Mouse (Mus musculus): ENCODE results near the gene Hps1.

Hps1 gene

DNA sequence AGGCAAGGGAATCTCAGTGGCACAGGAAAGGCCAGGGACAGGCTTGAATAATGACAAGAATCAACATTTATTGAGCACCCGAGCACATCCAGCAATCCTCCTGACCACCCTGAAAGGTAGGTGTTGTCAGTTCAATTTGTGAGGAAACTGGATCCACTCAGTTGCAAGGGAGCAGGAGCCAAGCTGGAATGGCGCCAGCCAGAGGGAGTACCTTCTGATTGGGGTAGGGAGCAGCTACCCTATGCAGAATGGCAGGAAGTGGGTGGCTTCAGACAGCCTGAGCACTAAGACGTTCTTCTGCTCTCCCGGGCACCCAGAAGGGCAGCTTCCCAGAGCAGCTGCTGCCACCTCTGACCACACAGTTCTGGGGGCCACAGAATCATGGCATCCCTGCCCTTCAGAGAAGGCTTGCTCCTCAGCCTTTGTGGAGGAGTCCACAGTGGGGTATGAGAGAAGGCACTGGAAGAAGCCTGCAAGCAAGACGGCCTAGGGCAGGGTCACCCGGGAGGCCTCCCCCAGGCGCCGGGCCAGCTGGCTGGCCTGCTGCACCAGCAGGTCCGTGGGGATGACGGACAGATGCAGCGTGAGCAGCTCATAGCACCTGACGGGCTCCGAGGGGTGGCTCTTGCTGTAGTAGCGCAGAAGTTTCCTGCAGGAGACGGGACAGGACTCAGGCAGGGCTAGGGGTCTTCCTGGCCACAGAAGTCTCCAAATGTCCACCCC, 24.5 kb downstream of the Hps1 start:
- no peak for DNase-seq (ENCODE audit: low spot score in 2 of 2)

DNA sequence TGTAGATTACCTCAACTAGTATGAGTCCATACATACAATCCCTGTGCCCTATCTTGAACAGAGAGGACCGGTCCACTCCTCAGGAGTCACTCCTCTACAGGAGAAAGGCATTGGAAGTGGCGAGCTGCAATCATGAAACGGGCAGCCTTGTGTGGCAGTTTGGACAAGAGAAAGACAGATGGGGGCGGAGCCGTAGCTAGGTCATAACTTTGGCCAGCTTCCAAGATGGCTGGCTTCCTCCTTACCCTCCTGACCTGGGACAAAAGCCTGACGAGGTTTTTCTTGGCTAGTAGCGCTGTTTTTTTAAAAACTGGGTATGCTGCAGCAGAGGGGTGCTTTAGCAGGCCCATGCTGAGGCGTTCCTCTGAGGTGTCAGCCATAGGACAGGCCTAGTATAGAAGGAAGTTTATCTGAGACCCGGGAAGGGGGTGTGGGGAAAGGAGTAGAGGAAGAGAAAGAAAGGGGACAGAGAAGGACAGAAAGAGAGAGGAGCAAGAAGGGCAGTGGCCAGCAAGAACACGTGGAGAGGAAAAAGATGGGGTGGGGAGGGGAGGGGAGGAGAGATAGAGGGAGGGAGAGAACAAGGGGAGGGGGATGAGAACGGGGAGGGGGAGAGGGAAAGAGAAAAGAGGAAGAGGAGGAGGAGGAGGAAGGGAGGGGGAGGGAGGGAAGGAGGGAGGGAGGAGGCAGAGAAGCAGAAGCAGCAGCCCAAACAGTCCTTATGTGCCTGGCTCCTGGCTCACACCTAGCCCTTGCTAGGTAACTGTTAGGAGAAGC, 26.4 kb downstream of the Hps1 start:
- DNase-seq (ENCODE audit: low spot score in 2 of 2): peak in 1 of 2 experiments; percentile 49

DNA sequence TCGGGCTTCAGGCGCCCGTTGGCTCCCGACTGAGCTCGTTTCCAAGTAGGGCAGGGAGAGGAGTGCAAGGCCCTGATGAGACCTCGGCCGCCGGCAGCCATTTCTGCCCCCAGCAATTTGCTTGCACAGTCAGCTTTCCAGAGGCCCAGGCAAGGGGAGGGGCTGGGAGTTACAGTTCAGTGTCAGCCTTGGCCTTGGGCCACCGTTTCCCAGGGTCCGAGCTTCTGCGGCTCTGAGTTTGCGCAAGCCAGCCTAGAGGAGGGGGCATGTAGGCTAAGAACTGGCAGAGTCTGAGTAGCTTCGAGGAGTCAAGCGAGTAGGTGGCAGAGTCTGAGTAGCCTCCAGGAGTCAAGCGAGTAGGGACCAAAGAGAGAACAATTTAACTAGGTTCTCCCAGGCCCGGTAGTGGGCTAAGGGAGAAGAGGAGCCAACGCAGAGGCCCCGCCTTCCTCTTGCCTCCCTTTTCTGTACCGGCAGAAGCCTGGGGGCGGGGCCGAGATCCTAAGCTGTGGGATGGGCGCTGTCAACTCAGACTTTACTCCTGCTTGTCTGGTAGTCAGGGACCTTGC, 27.3 kb downstream of the Hps1 start, which contains the start of gene Pyroxd2:
Gene Pyroxd2 (minus strand): TSS at position 413 of the 569 bp plus-strand sequence.
- peak; percentile 9 to 56 for DNase-seq (ENCODE audit: low spot score in 2 of 2)

DNA sequence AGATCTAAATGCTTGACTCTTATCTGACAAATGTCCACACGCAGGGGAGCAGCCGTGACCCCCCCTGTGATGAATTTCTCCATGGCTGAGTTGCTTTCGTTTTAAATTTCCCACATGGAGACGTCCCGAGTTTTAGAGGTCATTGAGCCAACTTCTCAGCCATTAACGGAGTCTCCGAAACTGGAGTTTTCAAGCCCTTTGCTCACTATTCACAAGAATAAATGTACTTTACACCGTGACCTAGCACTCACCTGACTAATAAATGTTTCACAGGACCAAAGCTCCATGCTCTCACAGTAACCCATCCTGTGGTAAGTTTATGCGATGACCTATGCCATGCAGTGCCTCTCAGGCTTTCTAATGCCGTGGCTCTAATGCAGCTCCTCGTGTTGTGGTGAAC, 29.6 kb downstream of the Hps1 start:
- DNase-seq (ENCODE audit: low spot score in 2 of 2): no peak

DNA sequence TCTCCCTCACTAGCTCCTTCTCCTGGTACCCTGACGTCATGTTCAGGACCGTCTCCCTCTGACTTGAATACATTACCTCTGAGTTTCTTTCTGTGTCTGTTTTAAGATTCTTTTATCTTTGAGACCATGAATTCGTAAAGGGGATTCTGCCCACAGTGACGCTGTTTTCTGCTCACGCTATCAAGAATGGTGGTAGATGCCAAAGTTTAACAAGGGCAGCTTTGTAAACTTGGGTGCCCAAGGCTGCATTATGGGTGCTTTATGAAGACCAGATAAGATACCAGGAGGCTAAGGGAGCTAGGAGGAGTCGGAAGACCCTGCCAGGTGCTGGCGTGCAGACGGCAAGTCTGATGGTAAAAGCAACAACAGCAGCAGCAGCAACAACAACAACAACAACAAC, 33.1 kb downstream of the Hps1 start:
- no peak for DNase-seq (ENCODE audit: low spot score in 2 of 2)

DNA sequence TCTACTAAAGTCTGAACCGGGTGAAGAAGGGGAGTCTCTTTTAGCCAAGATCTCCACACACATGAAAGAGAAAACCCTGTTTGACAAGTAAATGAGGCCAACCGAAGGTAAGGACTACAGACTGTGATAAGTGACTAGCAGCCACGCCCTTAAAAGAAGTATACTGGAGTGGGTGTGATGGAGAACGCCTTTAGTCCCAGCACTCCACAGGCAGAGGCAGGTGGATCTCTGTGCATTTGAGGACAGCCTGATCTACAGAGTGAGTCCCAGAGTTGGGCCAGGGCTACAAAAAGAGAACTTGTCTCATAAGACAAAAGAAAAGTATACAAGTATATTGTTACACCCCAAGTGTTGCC, 33.9 kb downstream of the Hps1 start:
- no peak for DNase-seq (ENCODE audit: low spot score in 2 of 2)

DNA sequence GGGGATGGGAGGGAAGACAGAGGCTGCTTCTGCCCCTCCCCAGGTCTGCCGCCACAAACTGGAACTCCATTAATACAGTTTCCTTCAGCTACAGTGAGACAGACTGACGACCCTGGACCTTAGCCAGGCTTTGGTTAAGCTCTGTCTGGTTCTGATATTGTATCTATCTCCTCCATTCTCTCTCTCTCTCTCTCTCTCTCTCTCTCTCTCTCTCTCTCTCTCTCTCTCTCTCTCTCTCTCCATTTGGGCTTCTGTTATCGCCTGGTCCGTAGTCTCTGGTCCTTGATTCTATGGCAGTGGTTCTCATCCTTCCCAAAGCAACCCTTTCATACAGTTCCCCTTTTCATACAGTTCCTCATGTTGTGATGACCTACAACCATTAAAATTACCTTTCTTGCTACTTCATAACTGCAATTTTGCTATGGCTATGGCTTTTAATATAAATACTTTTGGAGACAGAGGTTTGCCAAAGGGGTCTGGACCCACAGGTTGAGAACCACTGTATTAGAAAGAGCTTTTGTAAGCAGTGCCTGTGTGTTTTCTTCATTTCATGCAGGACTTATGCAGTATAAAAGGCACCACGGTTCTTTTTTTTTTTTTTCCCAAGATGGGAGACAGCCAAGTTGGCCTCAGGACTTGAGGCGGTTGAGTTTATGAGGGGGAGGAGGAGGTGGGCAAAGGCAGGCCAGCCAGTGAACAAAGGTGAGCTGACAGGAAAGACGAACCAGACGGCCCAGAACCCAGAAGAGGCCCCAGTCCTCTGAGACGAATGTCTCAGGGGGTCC, 34.5 kb downstream of the Hps1 start:
- no peak for DNase-seq (ENCODE audit: low spot score in 2 of 2)

DNA sequence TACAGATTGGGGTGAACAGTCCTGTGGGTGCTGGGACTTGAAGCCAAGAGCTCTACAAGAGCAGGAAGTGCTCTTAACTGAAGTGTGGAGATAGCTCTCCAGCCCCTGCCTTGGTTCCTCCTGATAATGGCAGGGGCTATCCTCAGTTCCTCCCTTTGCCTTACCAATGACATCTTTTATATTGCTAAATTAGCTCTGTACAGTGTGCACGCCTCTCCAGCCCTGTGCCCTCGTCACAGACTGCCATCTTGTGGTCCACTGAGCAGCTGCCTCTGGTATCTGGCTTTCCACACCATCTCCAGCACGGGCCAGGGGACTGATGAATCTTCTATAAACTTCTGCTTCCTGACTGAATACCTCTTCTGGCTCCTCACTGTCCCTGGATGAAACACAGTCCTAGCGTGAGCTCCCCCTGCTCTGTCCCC, 35.6 kb downstream of the Hps1 start:
- peak in 1 of 2 experiments; percentile 65 for DNase-seq (ENCODE audit: low spot score in 2 of 2)

DNA sequence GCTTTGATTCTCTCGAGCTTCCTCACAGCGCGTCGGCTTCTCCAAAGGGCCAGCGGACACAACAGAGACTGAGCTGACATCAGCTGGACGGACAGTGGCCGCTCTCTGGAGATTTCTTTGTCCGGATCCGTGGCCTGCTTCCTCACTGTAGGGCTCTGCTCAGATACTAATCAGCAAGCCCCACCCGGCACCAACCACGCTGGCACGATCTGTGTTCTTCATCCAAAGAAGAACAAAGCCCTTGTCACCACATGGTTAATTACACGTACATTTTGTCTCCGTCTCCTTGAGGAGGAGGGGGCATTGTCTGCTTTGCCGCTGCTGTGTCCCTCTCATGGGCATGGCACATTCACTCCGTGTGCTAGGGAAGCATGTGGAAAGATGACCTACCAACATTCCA, 36.5 kb downstream of the Hps1 start:
- DNase-seq (ENCODE audit: low spot score in 2 of 2): no peak

DNA sequence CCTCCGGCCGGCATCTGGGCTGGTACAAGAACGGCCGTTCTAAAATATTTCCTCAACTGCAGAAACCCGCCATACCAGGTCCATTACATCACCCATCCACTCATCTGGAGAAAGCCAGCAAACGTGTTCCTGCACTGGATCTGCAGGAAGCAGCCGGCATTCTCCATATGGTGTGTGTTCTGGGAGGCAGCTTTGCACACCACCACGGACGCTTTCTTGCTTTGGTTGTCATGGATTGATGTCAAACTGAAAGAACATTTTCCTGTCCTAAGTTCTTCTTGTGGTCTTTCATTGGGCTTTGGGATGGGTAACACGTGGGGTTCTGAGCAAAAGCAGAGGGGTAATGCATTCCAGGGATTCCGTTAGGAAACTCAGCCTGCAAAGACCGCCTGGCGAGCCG, 37.9 kb downstream of the Hps1 start:
- DNase-seq (ENCODE audit: low spot score in 2 of 2): peak in 1 of 2 experiments; percentile 52

DNA sequence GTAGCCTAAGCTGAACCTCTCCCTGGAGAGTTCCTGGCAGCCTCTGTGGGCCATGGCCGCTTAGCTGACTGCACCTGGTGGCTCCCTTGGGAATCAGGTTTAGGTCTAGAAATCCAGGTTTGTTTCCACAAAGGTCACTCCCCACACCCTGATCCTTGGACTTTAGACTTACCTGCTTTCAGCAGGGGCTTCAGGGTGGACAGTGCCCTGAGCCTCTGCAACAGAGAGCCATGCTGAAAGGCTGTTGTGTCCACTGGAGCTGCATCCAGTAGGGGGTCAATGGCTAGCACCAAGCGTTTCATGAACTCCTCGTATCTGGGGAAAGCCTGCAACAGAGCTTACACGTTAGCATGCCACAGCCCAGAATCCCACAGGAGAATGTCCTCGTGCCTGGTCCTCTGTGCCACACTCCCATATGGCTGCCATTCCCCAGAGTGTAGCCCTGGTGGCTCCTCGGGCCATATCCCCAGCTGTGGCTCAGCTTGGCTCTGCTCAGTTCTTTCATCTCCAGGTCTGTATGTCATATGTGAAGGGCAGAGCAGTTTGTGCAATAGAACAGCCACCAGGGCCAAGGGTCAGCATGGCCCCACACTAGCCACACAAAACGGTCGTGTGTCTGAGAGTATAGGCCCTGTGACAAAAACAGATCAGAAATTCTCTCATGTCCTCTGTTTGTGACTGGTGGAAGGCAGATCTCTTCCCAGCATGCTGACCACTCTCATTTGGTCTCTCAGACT, 39.4 kb downstream of the Hps1 start:
- no peak for DNase-seq (ENCODE audit: low spot score in 2 of 2)

DNA sequence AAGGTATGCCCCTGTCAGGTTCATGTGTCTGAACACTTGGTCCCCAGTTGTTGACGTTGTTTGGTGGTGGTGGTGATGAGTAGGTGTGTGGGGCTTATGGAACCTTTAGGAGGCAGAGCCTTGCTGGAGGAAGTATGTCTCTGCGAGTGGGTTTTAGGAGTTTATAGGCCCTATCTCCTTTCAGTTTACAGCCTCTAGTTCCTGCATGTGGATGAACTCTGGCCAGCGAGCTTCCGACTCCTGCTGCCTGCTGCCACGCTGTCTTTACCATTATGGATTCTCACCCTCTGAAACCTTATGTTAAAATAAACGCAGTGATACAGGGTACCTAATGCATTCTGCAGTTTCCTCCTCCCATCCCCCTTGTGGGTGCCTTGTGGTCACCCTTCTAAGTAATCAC, 40.0 kb downstream of the Hps1 start:
- no peak for DNase-seq (ENCODE audit: low spot score in 2 of 2)

DNA sequence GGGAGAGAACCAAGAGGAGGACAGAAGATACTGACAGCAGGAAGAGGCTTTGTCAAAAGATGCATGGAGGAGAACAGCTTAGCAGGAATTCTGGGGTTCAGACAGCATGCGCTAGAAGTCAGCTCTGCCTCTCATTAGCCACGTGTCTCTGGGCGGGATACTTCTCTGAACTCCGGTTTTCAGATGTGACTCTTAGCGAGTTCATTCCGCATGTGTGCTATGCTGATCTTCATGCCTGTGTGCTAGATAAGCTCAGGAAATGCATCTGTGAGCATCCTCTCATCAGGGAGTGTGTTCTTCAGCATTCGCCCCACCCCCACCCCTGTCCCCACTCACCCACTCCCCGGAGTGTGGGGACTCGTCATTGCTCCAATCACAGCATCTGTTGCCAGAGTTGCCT, 42.0 kb downstream of the Hps1 start:
- DNase-seq (ENCODE audit: low spot score in 2 of 2): no peak

DNA sequence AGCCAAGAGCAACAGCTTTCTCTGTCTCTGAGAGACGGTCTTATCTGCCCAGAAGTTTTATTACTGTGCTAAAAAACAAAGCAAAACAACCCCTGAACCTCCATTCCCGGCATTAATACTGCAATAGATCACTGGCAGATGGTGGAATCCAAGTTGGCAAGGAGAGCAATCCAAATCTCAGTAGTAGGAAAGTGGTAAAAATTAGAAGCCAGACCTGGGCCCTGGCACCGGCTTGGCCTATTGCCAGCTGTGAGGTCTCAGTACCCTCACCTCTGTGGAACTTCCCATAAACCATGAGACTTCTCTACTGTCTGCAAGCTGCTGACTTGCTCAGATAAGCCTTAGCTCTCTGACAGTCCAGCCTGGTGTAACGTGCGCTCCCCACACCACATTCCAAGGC, 44.8 kb downstream of the Hps1 start:
- no peak for DNase-seq (ENCODE audit: low spot score in 2 of 2)

DNA sequence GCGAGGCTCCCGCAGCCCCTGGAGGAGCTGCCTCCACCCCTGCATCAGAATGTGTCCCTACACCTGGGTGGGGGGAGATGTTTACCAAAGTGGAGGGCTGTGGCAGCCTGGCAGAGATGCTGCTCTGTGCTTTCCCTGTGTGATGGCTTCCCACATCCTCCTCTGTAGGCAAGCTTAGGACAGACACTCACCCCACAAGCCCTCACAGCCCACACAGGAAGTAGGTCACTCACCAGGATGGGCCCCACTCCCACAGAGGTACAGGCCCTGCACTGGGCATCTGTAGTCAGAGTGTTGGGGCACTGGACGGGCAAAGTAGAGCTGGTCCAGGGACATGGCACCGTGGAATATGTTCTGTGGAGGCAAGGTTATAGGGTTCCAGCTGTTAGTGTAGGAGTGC, 52.4 kb downstream of the Hps1 start:
- no peak for DNase-seq (ENCODE audit: low spot score in 2 of 2)

DNA sequence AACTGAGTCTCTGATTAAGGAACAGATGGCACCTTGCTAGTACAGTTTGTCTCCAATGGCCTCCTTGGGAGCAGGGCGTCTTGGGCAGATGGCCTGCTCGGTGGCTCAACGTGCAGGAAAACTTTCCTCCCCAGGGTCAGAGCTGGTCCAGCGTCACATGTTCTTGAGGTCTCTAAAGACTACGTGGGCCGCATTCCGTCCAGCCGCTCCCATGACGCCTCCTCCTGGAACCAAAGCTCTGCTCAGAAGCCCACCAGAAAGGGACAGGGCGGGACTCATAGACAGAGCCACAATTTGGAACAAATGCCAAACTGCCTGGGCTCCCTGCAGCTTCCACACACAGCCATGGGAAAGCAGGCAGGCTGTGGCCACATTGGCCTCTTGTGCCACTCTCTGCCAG, 53.0 kb downstream of the Hps1 start:
- DNase-seq (ENCODE audit: low spot score in 2 of 2): no peak

DNA sequence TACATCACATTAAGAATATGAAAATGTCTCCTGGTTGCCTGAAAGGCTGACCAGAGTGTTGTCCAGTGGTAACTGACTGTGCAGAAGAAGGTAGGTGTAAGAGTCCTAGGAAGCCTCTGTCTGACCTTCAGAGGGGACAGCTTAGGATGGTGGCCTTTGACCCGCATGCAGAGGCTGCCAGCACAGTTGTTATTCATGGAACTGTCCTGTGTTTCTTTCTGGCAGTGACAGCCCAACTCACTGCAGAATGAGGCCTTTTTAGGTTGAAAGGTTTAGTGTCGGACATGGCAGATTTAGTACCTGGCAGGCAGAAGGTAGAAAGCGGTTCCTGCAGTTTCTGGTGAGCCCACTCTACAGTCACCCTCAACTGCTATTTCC, 53.8 kb downstream of the Hps1 start:
- DNase-seq (ENCODE audit: low spot score in 2 of 2): no peak

DNA sequence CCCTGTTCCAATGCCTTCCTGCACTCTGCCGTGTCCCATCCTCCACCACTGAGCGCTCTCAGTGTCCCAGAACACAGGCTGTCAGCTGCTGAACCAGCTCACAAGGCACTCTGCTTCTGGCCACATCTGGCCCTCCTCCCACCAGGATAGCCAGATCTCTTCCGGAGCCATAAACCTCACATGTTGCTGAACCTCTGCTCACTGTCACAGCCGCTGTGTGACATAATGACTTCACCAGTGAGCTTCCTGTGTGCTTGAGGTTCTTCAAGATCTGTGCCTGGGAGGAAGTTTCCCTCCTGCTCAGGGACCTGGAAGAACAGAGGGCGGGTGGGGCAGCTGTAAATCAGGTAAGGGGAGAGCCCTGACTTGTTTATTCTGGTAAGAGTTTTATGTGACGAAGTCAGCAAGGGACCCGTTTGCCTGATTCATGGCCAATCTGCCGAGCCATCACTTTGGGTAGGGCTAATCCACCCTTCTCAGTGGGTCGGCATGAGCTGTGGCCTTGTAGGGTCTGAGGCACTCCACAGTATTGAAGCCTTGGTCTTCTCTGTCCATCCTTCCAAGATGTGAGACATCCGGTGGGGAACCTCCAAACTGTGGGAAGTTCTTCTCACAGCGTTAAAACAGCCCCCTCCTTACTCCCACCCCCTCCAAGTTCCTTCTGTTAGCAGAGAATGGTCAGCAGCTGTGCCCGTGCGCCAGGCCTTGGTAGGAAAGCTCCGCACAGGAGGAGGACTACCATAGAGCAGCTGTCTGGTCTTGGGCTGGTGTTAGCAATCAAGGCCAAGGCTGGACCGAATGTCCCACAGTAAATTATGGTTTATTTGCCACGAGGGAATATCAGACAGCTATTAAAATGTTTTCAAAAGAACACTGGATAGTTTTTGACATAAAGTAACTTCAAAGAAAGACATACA, 54.5 kb downstream of the Hps1 start:
- no peak for DNase-seq (ENCODE audit: low spot score in 2 of 2)

DNA sequence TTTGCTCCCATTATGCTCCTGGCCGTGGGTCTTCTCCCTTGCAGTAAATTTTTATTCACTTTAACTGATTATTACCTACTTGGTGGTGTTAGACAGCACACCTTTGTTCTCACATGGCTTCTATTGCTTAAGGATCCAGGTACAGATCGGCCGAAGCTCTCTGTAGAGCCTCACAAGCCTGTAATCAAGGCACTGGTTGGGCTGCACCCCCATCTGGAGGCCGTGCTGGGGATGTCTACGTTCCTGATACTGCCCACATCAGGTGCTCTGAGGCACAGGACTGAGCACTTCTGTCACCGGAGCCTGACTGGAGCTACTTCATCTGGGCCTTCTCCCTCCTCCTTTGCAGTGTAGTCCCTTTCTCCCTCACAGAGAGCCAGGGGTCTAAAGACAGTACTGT, 56.5 kb downstream of the Hps1 start:
- no peak for DNase-seq (ENCODE audit: low spot score in 2 of 2)

DNA sequence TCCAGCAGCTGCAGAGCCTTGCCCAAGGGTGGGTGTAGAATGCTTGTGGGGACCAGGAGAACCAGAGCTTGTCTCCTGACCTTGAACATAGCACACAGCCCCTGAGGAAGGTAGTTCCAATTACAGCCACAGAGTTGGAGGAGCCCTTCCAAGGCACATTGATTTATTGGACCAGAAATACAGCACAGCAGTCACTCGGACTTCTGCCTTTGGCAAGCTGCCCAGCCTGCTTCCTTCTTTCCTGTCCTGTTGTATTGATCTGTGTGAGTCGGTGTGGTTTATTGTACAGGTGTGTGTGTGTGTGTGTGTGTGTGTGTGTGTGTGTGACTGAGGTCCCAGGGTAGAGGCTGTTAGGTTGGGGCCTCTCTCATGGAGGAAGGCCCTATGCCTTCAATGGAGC, 57.3 kb downstream of the Hps1 start:
- no peak for DNase-seq (ENCODE audit: low spot score in 2 of 2)

DNA sequence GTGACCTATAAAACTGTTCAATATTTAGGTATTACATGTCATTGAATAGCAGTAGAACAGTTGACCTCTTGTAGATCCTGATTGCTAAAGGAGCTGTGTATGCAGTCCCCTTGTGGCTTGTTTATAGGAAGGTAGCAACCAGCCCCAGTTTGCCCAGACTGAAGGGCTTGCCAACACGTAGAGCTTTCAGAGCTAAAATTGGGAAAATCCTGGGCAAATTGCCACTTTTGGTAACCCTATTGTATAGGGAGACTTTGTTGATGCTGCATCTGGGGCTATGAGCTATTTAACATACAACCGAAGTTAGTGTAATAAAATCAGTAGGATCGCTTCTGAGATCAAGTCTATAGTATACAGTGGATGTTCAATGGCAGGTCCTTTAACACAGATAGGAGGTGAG, 61.7 kb downstream of the Hps1 start:
- DNase-seq (ENCODE audit: low spot score in 2 of 2): no peak

Data from left cerebral cortex, adult 9 months (tissue).